Mouse (Mus musculus) gastrocnemius, adult 2 months (tissue): Measurements from ENCODE around the gene Ctxn1. TPM values are rescaled to one million over a fixed set of nuclear protein-coding genes. Genes with fewer than 3 reads are reported as not detected.

Experiments
- DNase-seq: peaks from one replicate; pipeline ENCODE4 v3.0.0; 2022
- H3K27ac ChIP-seq: fragments of 200-600 bp; 2 replicates; pipeline ENCODE4 v1.8.1; 2022; ENCODE audit warnings: mild to moderate bottlenecking
- H3K4me3 ChIP-seq: fragments of 200-600 bp; 2 replicates; pipeline ENCODE4 v1.8.1; 2022; ENCODE audit warnings: mild to moderate bottlenecking, moderate library complexity
- CTCF ChIP-seq: fragments of 200-600 bp; IDR thresholded peaks from 2 replicates; pipeline ENCODE4 v1.8.1; 2022; ENCODE audit warnings: antibody characterized with exemption, mild to moderate bottlenecking, moderate library complexity
- intact Hi-C: fragments of 180-260 bp; cut with DNase I; formaldehyde crosslinking; loops from one replicate; pipeline ENCODE4 v1.15.1; 2025
- total RNA-seq, 2 experiments: library from RNA; stranded (reverse); gene quantifications; 2 replicates each; pipeline ENCODE4 v1.2.3; 2021

The Ctxn1 gene
- total RNA-seq, 2 experiments from 2014 or later, result 0.41 to 0.45 TPM

DNA sequence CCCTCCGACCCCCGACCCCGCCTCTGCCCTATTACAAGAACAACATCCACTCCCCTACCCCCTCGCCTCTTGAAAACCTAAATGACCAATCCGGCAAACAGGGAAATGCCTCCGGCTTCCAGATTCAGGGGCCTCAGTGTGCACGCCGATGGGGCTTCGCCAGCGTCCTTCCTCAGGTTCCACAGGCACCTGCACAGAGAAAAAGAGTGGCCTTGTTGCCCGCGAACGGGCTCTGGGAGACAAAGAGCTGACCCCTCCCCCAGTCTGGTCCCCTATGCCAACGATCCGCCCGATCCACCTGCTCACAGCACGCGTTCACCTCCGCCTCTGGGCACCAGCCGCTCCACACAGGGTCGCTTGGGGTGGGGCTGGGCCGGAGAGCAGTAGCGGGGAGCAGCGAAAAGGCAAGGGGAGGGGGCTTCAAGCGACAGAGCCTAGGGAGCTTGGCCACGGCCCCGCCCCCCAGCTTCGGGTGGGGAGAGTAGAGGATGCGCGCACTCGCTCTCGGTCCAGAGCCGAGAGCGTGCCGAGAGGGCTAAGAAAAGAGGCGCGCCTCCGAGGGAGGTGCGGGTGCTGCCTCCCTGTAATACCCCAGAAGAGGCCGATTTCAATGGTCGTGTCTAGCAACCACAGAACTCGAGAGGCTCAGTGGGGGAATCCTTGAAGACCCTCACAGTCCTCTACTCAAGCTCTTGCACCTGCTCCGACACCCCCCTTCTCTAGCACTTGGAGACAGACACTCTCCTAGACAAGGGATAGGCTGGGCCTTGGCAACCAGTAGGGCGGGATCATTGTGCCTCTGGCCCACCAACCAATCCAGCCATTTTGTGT, 42.1 kb downstream of the Ctxn1 start, which contains the start of gene Prr36:
Prr36 (minus strand) TSS at position 669 of the 831 bp plus-strand sequence.
- intact Hi-C loops, result no loop called here
- no peak for DNase-seq
- peak within 1 kb of the TSS; percentile 63 for H3K4me3 ChIP-seq
- TF ChIP-seq CTCF, result no peak
- no peak within 1 kb of the TSS for H3K27ac ChIP-seq

DNA sequence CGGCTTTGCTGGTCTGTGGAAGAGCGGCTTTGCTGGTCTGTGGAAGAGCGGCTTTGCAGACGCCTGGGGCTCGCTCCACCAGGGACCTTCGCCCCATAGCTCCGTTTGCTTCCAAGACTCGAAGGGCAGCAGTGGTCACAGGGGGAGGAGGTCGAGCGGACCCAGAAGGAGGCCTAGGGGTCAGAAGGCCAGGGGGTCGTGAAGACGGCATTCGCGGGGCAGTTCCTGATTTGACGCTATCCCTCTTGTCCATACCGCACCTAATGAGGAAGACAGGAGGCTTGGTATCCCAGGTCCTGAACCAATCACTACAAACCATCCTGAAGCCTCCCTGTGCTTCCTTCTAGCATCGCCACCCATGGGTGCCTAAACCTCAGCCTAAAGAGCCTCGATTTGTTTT, 42.8 kb downstream of the Ctxn1 start:
- DNase-seq, result no peak
- intact Hi-C loops, result no loop called here
- TF ChIP-seq CTCF, result no peak
- no peak overlapping the region for H3K27ac ChIP-seq
- H3K4me3 ChIP-seq, result no peak overlapping the region

DNA sequence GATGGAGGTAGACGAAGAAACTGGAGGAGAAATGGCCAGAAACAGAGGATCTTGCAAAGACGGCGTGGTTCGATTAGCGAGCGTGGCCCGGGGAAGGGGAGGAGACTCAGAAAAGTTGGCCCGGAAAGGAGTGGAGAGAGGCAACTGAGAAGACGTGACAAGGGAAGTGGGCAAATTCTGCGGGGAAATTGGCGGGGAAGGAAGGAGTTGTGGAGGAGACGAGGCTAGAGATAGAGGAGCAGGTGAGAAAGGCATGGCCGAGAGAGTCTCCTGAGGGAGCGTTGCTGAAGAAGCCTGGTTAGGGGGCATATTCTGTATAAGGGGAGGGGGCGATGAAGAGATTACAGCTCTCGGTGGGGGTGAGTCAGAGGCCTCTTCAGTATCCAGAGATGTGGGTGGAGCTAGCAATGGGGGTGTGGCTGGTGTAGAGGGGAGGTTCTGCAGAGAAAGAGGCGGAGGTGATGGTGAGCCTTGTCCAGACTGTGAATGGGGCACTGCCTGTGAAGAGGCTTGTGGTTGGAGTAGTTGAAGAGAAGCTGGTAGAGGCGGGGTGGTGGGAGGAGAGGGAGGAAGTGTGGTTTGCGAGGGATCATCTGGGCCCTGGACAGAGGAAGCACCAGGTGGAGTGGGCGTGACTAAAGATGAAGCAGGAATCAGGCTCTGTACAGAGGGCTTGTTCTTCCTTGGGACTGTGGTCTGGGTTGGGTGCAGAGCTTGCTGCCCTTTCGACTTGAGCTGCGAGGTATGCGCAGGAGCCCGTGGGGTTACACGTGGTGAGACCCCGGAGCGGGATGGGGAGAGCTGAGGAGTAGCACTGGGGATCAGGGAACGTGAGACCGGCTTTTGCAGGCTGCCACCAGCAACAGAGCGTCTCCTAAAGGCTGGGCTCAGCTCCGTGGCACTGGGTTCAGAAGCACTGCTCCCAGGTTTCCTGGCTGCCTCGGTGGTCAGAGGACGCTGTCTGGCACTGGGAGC, 44.8 kb downstream of the Ctxn1 start:
- H3K4me3 ChIP-seq, result peak overlapping the region; percentile 72
- no peak overlapping the region for H3K27ac ChIP-seq
- no peak for TF ChIP-seq CTCF
- DNase-seq, result peak; percentile 57
- intact Hi-C loops, result no loop called here

DNA sequence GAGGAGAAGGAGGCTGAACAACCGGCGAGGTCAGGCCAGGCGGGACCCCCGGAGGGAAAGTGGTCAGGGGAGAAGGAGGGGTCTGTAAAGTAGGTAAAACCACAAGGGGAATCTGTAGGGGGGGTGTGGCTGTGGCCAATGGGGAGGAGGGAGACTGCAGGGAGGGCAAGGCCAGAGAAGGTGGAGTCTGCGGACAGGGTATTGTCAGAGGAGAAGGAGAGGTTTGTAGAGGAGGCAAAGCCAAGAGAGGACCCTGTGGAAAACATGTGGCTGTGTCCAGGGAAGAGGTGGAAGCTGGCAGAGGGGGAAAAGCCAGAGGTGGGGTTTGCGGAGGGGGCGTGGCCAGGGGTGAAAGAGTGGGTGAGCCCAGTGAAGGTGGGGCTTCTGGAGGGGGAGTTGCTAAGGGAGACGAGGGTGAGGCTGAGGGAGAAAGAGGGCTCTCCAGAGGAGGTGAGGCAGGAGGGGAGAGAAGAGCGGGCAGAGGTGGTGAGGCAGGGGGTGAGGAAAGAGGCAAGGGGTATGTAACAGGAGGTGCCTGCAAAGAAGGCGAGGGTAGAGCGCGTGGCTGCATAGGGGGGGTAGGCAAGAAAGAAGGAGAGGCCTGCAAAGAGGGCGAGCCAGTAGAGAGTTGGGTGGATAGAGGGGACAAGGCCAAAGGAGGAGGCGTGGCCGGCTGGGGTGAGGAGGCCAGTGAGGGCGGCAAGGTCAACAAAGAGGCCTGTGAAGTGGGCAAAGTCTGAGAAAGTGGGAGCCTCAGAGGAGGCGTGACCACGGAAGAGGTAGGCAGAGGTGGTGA, 45.7 kb downstream of the Ctxn1 start:
- Histone ChIP-seq H3K27ac (no peak overlapping the region), H3K4me3 (peak overlapping the region; percentile 72)
- no peak for TF ChIP-seq CTCF
- intact Hi-C loops, result no loop called here
- DNase-seq, result peak; percentile 56

DNA sequence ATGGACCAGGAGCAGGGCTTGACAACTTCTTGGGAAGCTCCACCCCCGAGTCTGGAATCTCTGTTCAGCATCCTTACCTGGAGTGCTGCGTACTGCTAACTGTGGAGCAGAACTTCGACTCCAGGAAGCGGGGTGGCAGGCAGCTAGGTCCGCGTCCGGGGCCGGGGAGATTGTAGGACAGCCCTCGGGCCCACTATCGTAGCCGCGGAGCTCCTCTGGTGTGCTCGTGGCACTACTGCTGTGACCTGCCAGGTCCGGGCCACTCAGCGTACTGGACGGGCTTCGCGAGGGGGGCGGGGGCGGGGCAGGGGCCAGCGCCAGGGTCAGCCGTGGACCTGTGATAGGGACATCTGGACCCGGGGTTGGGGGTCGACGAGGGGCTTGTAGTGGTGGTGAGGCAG, 46.3 kb downstream of the Ctxn1 start:
- intact Hi-C loops, result no loop called here
- no peak for DNase-seq
- no peak for TF ChIP-seq CTCF
- Histone ChIP-seq H3K27ac (no peak overlapping the region), H3K4me3 (peak overlapping the region; percentile 72)

DNA sequence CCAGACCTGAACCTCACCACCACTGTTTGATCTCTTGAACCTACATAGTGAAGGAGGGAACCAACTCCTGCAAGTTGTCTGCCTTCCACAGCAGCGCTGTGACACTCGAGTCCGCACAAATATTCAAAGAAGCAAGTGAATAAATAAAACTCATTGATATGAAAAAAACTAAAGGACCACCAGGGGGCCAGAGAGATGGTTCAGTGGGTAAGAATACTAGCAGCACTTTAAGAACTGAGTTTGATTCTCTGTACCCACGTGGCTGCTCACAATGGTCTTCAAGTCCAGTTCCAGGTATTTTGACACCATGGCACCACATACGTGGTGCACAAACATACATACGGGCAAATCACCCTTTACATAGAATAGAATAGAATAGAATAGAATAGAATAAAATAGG, 48.0 kb downstream of the Ctxn1 start:
- H3K27ac ChIP-seq, result no peak overlapping the region
- TF ChIP-seq CTCF, result no peak
- no peak overlapping the region for H3K4me3 ChIP-seq
- intact Hi-C loops, result no loop called here
- DNase-seq, result no peak

Other genes with a start within 250 kb of the Ctxn1 start
- gene Cd209f, start 153.4 kb downstream of the Ctxn1 start, total RNA-seq, result 1 to 10 TPM in 1 of 2 experiments, under 1 TPM in 1; 0.51 to 1.2 TPM
- gene Cd209g, start 125.2 kb downstream of the Ctxn1 start, total RNA-seq, result under 1 TPM in 1 of 2 experiments, not detected in 1; 0.31 TPM
- 10 to 100 TPM; 13.5 to 16.9 TPM for gene Evi5l, start 92.7 kb downstream of the Ctxn1 start, total RNA-seq
- gene Prr36, start 41.8 kb downstream of the Ctxn1 start, total RNA-seq, result not detected
- not detected for gene Lrrc8e, start 32.4 kb downstream of the Ctxn1 start, total RNA-seq
- 10 to 100 TPM; 86.2 to 96.6 TPM for gene Map2k7, start 20.5 kb downstream of the Ctxn1 start, total RNA-seq
- not detected for gene Gm49320, start 20.4 kb downstream of the Ctxn1 start, total RNA-seq
- gene Tgfbr3l, start 11.1 kb downstream of the Ctxn1 start, total RNA-seq, result 1 to 10 TPM; 1.9 to 3.3 TPM
- 10 to 100 TPM in 1 of 2 experiments, 1 to 10 TPM in 1; 9.8 to 13.0 TPM for gene Snapc2, start 6.2 kb downstream of the Ctxn1 start, total RNA-seq
- 10 to 100 TPM; 61.8 to 76.6 TPM for gene Timm44, start 16.6 kb upstream of the Ctxn1 start, total RNA-seq
- 10 to 100 TPM in 1 of 2 experiments, 1 to 10 TPM in 1; 8.2 to 14.6 TPM for gene Ccl25, start 65.9 kb upstream of the Ctxn1 start, total RNA-seq
- gene Elavl1, start 66.1 kb upstream of the Ctxn1 start, total RNA-seq, result 10 to 100 TPM; 46.4 to 49.8 TPM
- 1 to 10 TPM; 3.4 to 3.7 TPM for gene Cers4, start 233.8 kb upstream of the Ctxn1 start, total RNA-seq